ENCODE assay signal across 14 mouse cellular contexts in genomic region chr15:52963918-52964317, GRCm38 (mm10).
DNase-seq lines count a peak whose midpoint lies in the region; ATAC-seq and TF ChIP-seq lines count a peak whose summit lies in the region.
"Had no signal": no experiment of that assay in that cellular context is flagged by ENCODE, and none has a peak within 500 bp of the region (broad histone marks: within the 10 kb centered on the region; RNA-seq: fewer than 3 reads in every experiment).

No protein-coding gene starts in this region.

- H3K36me3 ChIP-seq in lung, embryonic 16.5 days (ENCODE audit: control insufficient read depth, insufficient read depth, low read length), result no peaks in the 10 kb centered on the region
- no peaks in the 10 kb centered on the region for H3K36me3 ChIP-seq in midbrain, embryonic 12.5 days

- no peak for TF ChIP-seq POLR2A in lung, adult 2 months (IDR thresholded peaks at IDR 0.05; ENCODE audit: borderline replicate concordance, extremely low read depth, low read depth, low read length)

- no peak overlapping the region for H3K9ac ChIP-seq in lung, embryonic 16.5 days (ENCODE audit: low read length)
- no peak overlapping the region for H3K9ac ChIP-seq in midbrain, embryonic 12.5 days (replicated peaks)

- H3K4me3 ChIP-seq in lung, embryonic 16.5 days (ENCODE audit: low read length), result no peak overlapping the region
- no peak overlapping the region for H3K4me3 ChIP-seq in lung, adult 2 months (replicated peaks; ENCODE audit: extremely low read depth, low read depth, low read length)
- H3K4me3 ChIP-seq in midbrain, embryonic 12.5 days, result no peak overlapping the region

- H3K4me1 ChIP-seq in lung, embryonic 16.5 days (replicated peaks; ENCODE audit: control insufficient read depth, insufficient read depth, low read length), result peaks cover 8% of the 10 kb centered on the region
- no peaks in the 10 kb centered on the region for H3K4me1 ChIP-seq in lung, adult 2 months (ENCODE audit: control insufficient read depth, insufficient read depth, low read length)
- H3K4me1 ChIP-seq in midbrain, embryonic 12.5 days, result peaks cover 10% of the 10 kb centered on the region; the same call in 1 of the 2 replicates

- H3K4me2 ChIP-seq in lung, embryonic 16.5 days (ENCODE audit: low read depth, low read length), result no peak overlapping the region; the same call in 1 of the 2 replicates
- no peak overlapping the region for H3K4me2 ChIP-seq in midbrain, embryonic 12.5 days (replicated peaks)
- H3K4me2 ChIP-seq: liver, embryonic 11.5 days had no signal

- H3K27ac ChIP-seq in lung, embryonic 16.5 days (ENCODE audit: low read length), result peak overlapping the region; percentile 52; the same call in 1 of the 2 replicates
- peak overlapping the region; percentile 54; the same call in 1 of the 2 replicates for H3K27ac ChIP-seq in midbrain, embryonic 12.5 days (replicated peaks)

- no peak for TF ChIP-seq CTCF in lung, adult 2 months (IDR thresholded peaks at IDR 0.05; ENCODE audit: insufficient read depth, low read length)

- H3K27me3 ChIP-seq in lung, embryonic 16.5 days (ENCODE audit: control insufficient read depth, insufficient read depth, low read depth, low read length), result no peaks in the 10 kb centered on the region
- H3K27me3 ChIP-seq in midbrain, embryonic 12.5 days, result no peaks in the 10 kb centered on the region

- ATAC-seq in lung, embryonic 16.5 days (ENCODE audit: low read depth), result peak; percentile 53
- peak; percentile 85 for ATAC-seq in midbrain, embryonic 12.5 days (ENCODE audit: low FRiP score, low read depth)

- no peaks in the 10 kb centered on the region for H3K9me3 ChIP-seq in lung, embryonic 16.5 days (ENCODE audit: control insufficient read depth, low read length)
- H3K9me3 ChIP-seq in midbrain, embryonic 12.5 days, result no peaks in the 10 kb centered on the region

- peak; percentile 1 to 2 for DNase-seq in cerebellum, postnatal 10 days
- DNase-seq in cerebellum, adult 8-10 months, result no peak
- DNase-seq in lung, adult 2 months, result no peak
- DNase-seq in embryo, embryonic 11.5 days (ENCODE audit: low read depth, low spot score), result peak; percentile 1
- no peak for DNase-seq in layer of hippocampus, postnatal 10 days (ENCODE audit: low spot score in 2 of 2)
- DNase-seq in gastrocnemius, adult 18-20 months (ENCODE audit: low spot score), result no peak
- DNase-seq: adrenal gland, postnatal 10 days; cerebellum, adult 9-11 months; kidney, adult 11 months; kidney, postnatal 4 days; right cerebral cortex, postnatal 4 days had no signal

- WGBS in lung, embryonic 16.5 days, result 44% methylated on average over 2 of the region's 2 CpGs
- 52% methylated on average over 2 of the region's 2 CpGs for WGBS in lung, adult 2 months
- 11% methylated on average over 2 of the region's 2 CpGs for WGBS in midbrain, embryonic 12.5 days

Comparison
In these comparisons a context has a peak if more than half of its experiments do, and no peak if none do; other contexts are left out.
1. DNase-seq: peak in cerebellum, postnatal 10 days (2 of 2) and embryo, embryonic 11.5 days (single experiment); none in cerebellum, adult 8-10 months (single experiment), lung, adult 2 months (single experiment), layer of hippocampus, postnatal 10 days (0 of 2) and gastrocnemius, adult 18-20 months (single experiment).